Mouse (Mus musculus) ES-Bruce4 (cell line): ENCODE data around the gene Myof. TPM values are rescaled to one million over a fixed set of nuclear protein-coding genes. Genes with fewer than 3 reads are reported as not detected.

ENCODE experiments used
- H3K27ac ChIP-seq: 2 replicates; pipeline ENCODE4 v1.5.1; 2012; ENCODE audit warnings: low read length, inconsistent platforms; ENCODE audit not compliant: insufficient read depth
- H3K27me3 ChIP-seq: 2 replicates; pipeline ENCODE4 v1.6.1; 2012; ENCODE audit warnings: mild to moderate bottlenecking, low read length, inconsistent platforms; ENCODE audit not compliant: control insufficient read depth, poor library complexity, insufficient read depth, severe bottlenecking
- H3K36me3 ChIP-seq: 2 replicates; pipeline ENCODE4 v1.6.1; 2012; ENCODE audit warnings: inconsistent platforms, mild to moderate bottlenecking, low read length, moderate library complexity; ENCODE audit not compliant: control insufficient read depth, poor library complexity, insufficient read depth, severe bottlenecking
- H3K4me1 ChIP-seq: one replicate; pipeline ENCODE4 v1.8.1; 2011; ENCODE audit warnings: low read length; ENCODE audit not compliant: control insufficient read depth, insufficient read depth
- H3K4me3 ChIP-seq: 2 replicates; pipeline ENCODE4 v1.5.1; 2011; ENCODE audit warnings: low read depth, mild to moderate bottlenecking, low read length
- H3K9ac ChIP-seq: 2 replicates; pipeline ENCODE4 v1.6.1; 2012; ENCODE audit warnings: low read depth, mild to moderate bottlenecking, inconsistent platforms; ENCODE audit not compliant: poor library complexity, severe bottlenecking
- H3K9me3 ChIP-seq: replicated peaks from 2 replicates; pipeline ENCODE4 v1.6.1; 2012; ENCODE audit warnings: mild to moderate bottlenecking, low read length, inconsistent platforms; ENCODE audit not compliant: control insufficient read depth, poor library complexity, insufficient read depth, severe bottlenecking
- CTCF ChIP-seq: IDR thresholded peaks from one replicate; pipeline ENCODE4 v1.8.1; 2011; ENCODE audit warnings: low read depth, low read length
- EP300 ChIP-seq: IDR thresholded peaks from 2 replicates; pipeline ENCODE4 v1.6.1; 2011; ENCODE audit warnings: low read depth, low read length; ENCODE audit not compliant: insufficient read depth
- POLR2A ChIP-seq: IDR thresholded peaks from one replicate; pipeline ENCODE4 v1.8.1; 2011; ENCODE audit warnings: low read length; ENCODE audit not compliant: insufficient read depth
- polyA plus RNA-seq: library from polyadenylated mRNA; stranded (reverse); fragments of >200 nt; gene quantifications from 2 replicates; pipeline ENCODE4 v1.2.4, GENCODE M21; 2011; ENCODE audit warnings: low read depth; ENCODE audit not compliant: missing spikeins, insufficient read depth, insufficient read length

The Myof gene
- polyA plus RNA-seq, 1 experiment, result 23.1 TPM

- H3K4me1 ChIP-seq, result peaks cover 8% of the 10 kb centered on the region
- TF ChIP-seq EP300 (no peak), CTCF (no peak), POLR2A (no peak)
- H3K27ac ChIP-seq, result no peak overlapping the region
- H3K27me3 ChIP-seq, result no peaks in the 10 kb centered on the region
- H3K9ac ChIP-seq, result no peak overlapping the region
- no peaks in the 10 kb centered on the region for H3K36me3 ChIP-seq
- no peak overlapping the region for H3K4me3 ChIP-seq
- no peaks in the 10 kb centered on the region for H3K9me3 ChIP-seq
Measured at GRCm38 (mm10) chr19:38029292-38029691, 14.1 kb downstream of the Myof start.

DNA sequence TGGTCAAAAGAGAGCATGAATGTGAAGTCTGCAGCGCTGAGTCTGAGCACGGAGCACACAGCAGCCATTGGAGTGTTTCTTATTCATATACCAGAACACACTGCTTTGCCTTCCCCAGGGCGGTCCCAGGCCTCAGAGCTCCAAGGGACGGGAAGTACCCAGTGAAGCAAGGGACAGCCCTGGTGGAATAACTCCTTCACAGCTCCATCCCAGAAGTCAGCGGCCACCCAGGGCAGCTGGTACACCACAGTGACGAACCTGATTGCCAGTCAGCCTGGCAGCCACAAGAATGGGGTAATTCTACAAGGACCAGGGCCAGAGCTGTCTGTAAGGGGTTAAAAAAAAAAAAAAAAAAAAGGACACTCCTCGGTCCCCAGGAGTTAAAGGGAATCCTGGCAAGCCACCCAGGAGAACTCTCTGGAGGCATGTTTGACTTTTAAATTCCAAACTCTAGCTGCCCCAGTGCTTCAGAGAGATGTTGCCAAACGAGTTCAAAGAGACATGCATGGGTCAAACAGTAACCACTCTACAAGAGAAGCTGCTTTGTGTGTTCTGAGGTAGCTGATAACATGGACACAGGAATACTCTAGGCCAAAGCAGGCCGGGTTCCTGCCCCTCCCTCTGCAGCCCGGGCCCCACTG lies 15.4 kb downstream of the Myof start:
- H3K4me3 ChIP-seq, result no peak overlapping the region
- no peak overlapping the region for H3K27ac ChIP-seq

GRCm38 (mm10) chr19:38027389-38027788 lies 16.0 kb downstream of the Myof start:
- Histone ChIP-seq H3K4me1 (peaks cover 8% of the 10 kb centered on the region), H3K27ac (no peak overlapping the region), H3K36me3 (no peaks in the 10 kb centered on the region), H3K4me3 (no peak overlapping the region), H3K27me3 (no peaks in the 10 kb centered on the region), H3K9me3 (no peaks in the 10 kb centered on the region), H3K9ac (no peak overlapping the region)
- no peak for TF ChIP-seq CTCF
- no peak for TF ChIP-seq EP300
- TF ChIP-seq POLR2A, result no peak

More for the DNA sequence above, 15.4 kb downstream of the Myof start:
- Histone ChIP-seq H3K4me1 (peaks cover 8% of the 10 kb centered on the region), H3K9me3 (no peaks in the 10 kb centered on the region), H3K36me3 (no peaks in the 10 kb centered on the region), H3K9ac (no peak overlapping the region), H3K27me3 (no peaks in the 10 kb centered on the region)
- TF ChIP-seq EP300 (no peak), CTCF (no peak), POLR2A (no peak)

DNA sequence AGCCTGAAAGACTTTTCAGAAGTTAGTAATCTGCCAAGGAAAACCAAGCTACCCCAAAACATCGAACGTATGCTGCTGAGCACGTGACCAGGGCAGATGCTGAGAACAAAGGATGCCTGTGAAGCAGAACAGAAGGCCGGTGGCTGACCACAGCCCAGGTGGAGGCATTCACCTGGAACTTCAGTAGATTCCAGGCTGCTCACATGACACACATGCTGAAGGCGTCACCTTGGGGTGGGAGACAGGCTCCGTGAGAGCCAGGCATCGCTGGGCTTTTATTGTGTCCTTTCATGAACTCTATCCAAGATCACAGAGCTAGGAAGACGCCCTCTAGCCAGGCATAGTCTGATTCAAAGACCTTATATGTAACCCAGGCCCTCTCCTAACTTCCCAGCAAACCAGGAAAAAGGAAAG lies 17.2 kb downstream of the Myof start:
- Histone ChIP-seq H3K27ac (no peak overlapping the region), H3K27me3 (no peaks in the 10 kb centered on the region), H3K9me3 (no peaks in the 10 kb centered on the region), H3K4me3 (no peak overlapping the region), H3K9ac (no peak overlapping the region), H3K36me3 (no peaks in the 10 kb centered on the region), H3K4me1 (peaks cover 7% of the 10 kb centered on the region)
- no peak for TF ChIP-seq CTCF
- no peak for TF ChIP-seq POLR2A

- Histone ChIP-seq H3K4me3 (no peak overlapping the region), H3K9ac (no peak overlapping the region), H3K27me3 (no peaks in the 10 kb centered on the region), H3K4me1 (peaks cover 6% of the 10 kb centered on the region), H3K9me3 (no peaks in the 10 kb centered on the region), H3K36me3 (no peaks in the 10 kb centered on the region), H3K27ac (no peak overlapping the region)
- no peak for TF ChIP-seq EP300
- TF ChIP-seq POLR2A, result no peak
- no peak for TF ChIP-seq CTCF
Measured at GRCm38 (mm10) chr19:38025254-38026041, 17.9 kb downstream of the Myof start.

GRCm38 (mm10) chr19:38023603-38024002 lies 19.8 kb downstream of the Myof start:
- H3K27ac ChIP-seq, result no peak overlapping the region
- no peaks in the 10 kb centered on the region for H3K9me3 ChIP-seq
- peaks cover 3% of the 10 kb centered on the region for H3K4me1 ChIP-seq
- no peak overlapping the region for H3K9ac ChIP-seq
- H3K4me3 ChIP-seq, result no peak overlapping the region
- no peak for TF ChIP-seq CTCF
- no peaks in the 10 kb centered on the region for H3K36me3 ChIP-seq
- no peaks in the 10 kb centered on the region for H3K27me3 ChIP-seq
